Mouse (Mus musculus): ENCODE results near the gene Zfhx2. TPM values are rescaled to one million over a fixed set of nuclear protein-coding genes. Genes with fewer than 3 reads are reported as not detected.

Zfhx2 gene
- polyA plus RNA-seq, 1 experiment = 0.63 TPM

GRCm38 (mm10) chr14:55114759-55115701 is 22.9 kb upstream of the Zfhx2 start:
- H3K36me3 ChIP-seq (ENCODE audit: control insufficient read depth, insufficient read depth) = no peaks in the 10 kb centered on the region
- H3K4me3 ChIP-seq (ENCODE audit: insufficient read depth, poor library complexity, severe bottlenecking) = no peak overlapping the region
- no peaks in the 10 kb centered on the region for H3K79me2 ChIP-seq (ENCODE audit: control insufficient read depth, insufficient read depth)
- TF ChIP-seq MYOG (IDR thresholded peaks at IDR 0.05; ENCODE audit: control insufficient read depth, extremely low read depth, insufficient read length) = no peak
- no peak for TF ChIP-seq FOSL1 (IDR thresholded peaks at IDR 0.05; ENCODE audit: insufficient read depth, low read length, poor library complexity, severe bottlenecking)
- TF ChIP-seq MAX (IDR thresholded peaks at IDR 0.05) = no peak
- no peak for TF ChIP-seq USF1 (IDR thresholded peaks at IDR 0.05; ENCODE audit: low read depth)
- no peak for TF ChIP-seq MYOD1 (IDR thresholded peaks at IDR 0.05; ENCODE audit: control insufficient read depth, insufficient read length, low read depth)
- H3K79me3 ChIP-seq (ENCODE audit: low read depth) = no peaks in the 10 kb centered on the region
- peaks cover 54% of the 10 kb centered on the region for H3K27me3 ChIP-seq (ENCODE audit: control insufficient read depth, insufficient read depth, insufficient read length)
- H3ac ChIP-seq (ENCODE audit: control insufficient read depth, insufficient read length, low read depth) = no peak overlapping the region

DNA sequence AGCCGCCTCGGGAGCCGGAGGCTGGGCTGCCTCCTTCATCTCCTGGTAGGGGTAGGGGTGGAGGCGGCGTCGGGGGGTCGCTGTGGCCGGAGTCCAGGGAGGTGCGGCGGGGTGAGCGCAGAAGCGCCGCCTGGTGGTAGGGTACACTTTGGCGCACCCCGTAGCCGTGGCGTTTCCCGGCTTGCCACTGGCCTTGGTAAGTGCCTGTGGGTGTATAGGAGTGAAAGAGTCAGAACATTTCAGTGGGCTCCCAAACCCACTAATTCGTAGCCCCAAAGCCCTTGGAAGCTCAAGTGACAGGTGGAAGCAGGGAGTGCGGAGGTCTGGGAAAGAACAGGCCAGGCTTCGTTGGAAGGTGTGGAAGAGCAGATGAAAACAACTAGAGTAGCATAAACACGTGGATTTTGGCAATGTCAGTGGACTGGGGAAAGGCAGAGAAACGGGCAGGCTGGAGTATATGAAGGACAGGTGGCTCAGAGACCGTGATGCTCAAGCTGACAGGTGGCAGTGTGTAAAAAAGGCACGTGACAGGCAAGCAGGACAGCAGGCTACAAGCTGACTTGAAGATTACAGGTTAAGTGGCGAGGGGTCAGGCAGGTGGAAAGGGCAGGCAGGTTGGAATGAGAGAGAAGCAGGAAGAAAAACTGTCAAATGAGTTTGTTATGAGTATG is 22.0 kb upstream of the Zfhx2 start:
- Histone ChIP-seq H3K27me3 (ENCODE audit: control insufficient read depth, insufficient read depth, insufficient read length) (peaks cover 64% of the 10 kb centered on the region), H3K36me3 (ENCODE audit: control insufficient read depth, insufficient read depth) (no peaks in the 10 kb centered on the region), H3K4me3 (ENCODE audit: insufficient read depth, poor library complexity, severe bottlenecking) (no peak overlapping the region), H3K79me2 (ENCODE audit: control insufficient read depth, insufficient read depth) (no peaks in the 10 kb centered on the region), H3ac (ENCODE audit: control insufficient read depth, insufficient read length, low read depth) (no peak overlapping the region), H3K79me3 (ENCODE audit: low read depth) (no peaks in the 10 kb centered on the region)
- TF ChIP-seq MYOG (IDR thresholded peaks at IDR 0.05; ENCODE audit: control insufficient read depth, extremely low read depth, insufficient read length) (no peak), CTCF (IDR thresholded peaks at IDR 0.05; ENCODE audit: control insufficient read depth, insufficient read depth, insufficient read length) (peak; percentile 44)

DNA sequence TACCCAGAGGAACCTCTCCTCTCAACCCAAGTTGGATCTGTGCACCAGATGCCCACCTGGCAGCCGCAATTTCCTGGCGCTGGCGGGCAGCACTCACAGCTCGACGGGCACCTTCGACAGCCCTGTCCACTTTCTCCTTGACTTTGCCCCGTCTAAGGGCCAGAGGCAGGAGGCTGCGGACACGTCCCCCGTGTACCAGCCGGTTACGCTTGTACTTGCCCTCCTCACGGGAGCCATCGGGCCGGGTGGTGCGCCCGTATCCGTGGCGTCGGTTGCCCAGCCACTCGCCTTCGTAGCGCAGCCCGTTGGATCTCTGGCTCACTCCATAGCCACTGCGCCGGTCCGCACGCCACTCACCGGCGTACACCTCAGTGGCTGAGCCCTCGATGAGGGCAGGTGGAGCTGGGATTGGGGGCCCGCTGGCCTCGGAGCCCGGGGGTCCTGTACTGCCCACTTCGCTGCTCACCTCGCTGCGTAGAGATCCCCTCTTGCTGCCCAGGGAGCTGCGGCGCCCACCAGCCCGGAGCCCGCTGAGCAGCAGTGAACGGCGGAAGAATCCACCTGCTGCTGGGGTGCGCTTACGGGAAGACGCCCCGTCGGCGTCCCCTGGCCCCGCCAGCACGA is 21.3 kb upstream of the Zfhx2 start:
- peaks cover 65% of the 10 kb centered on the region for H3K27me3 ChIP-seq (ENCODE audit: control insufficient read depth, insufficient read depth, insufficient read length)
- H3K4me3 ChIP-seq (ENCODE audit: insufficient read depth, poor library complexity, severe bottlenecking) = no peak overlapping the region
- H3K36me3 ChIP-seq (ENCODE audit: control insufficient read depth, insufficient read depth) = no peaks in the 10 kb centered on the region

GRCm38 (mm10) chr14:55111720-55112119 is 19.6 kb upstream of the Zfhx2 start:
- peaks cover 62% of the 10 kb centered on the region for H3K27me3 ChIP-seq (ENCODE audit: control insufficient read depth, insufficient read depth, insufficient read length)
- no peaks in the 10 kb centered on the region for H3K79me2 ChIP-seq (ENCODE audit: control insufficient read depth, insufficient read depth)
- no peaks in the 10 kb centered on the region for H3K79me3 ChIP-seq (ENCODE audit: low read depth)
- no peak overlapping the region for H3K4me3 ChIP-seq (ENCODE audit: insufficient read depth, poor library complexity, severe bottlenecking)
- no peak for TF ChIP-seq FOSL1 (IDR thresholded peaks at IDR 0.05; ENCODE audit: insufficient read depth, low read length, poor library complexity, severe bottlenecking)
- H3ac ChIP-seq (ENCODE audit: control insufficient read depth, insufficient read length, low read depth) = no peak overlapping the region
- H3K36me3 ChIP-seq (ENCODE audit: control insufficient read depth, insufficient read depth) = no peaks in the 10 kb centered on the region

More for the DNA sequence above, 21.3 kb upstream of the Zfhx2 start:
- no peak for TF ChIP-seq MAX (IDR thresholded peaks at IDR 0.05)
- TF ChIP-seq USF1 (IDR thresholded peaks at IDR 0.05; ENCODE audit: low read depth) = no peak
- no peak for TF ChIP-seq MYOG (IDR thresholded peaks at IDR 0.05; ENCODE audit: control insufficient read depth, extremely low read depth, insufficient read length)
- TF ChIP-seq FOSL1 (IDR thresholded peaks at IDR 0.05; ENCODE audit: insufficient read depth, low read length, poor library complexity, severe bottlenecking) = no peak
- no peak for TF ChIP-seq CEBPB (IDR thresholded peaks at IDR 0.05; ENCODE audit: low read depth)
- Histone ChIP-seq H3K79me3 (ENCODE audit: low read depth) (no peaks in the 10 kb centered on the region), H3ac (ENCODE audit: control insufficient read depth, insufficient read length, low read depth) (no peak overlapping the region), H3K79me2 (ENCODE audit: control insufficient read depth, insufficient read depth) (no peaks in the 10 kb centered on the region)

DNA sequence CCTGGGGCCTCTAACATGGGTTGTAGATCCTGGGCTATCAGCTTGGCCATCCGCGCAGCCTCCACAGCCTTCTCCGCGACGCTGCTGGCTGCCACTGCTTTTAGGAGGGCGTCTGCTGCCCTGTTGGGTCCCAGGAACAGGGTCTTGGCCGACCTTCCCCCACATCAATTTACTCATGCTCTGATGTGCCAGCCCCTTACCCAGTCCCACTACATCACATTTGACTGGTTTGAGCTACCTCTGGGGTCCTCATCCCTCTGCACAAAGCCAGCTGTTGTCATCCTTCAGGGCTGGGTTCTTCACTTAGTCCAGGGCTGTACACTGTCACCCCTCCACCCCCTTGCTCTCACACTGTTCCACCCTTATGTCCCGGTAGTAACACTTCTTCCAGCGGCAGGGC is 18.0 kb upstream of the Zfhx2 start:
- Histone ChIP-seq H3ac (ENCODE audit: control insufficient read depth, insufficient read length, low read depth) (no peak overlapping the region), H3K79me2 (ENCODE audit: control insufficient read depth, insufficient read depth) (no peaks in the 10 kb centered on the region), H3K4me3 (ENCODE audit: insufficient read depth, poor library complexity, severe bottlenecking) (no peak overlapping the region), H3K79me3 (ENCODE audit: low read depth) (no peaks in the 10 kb centered on the region), H3K36me3 (ENCODE audit: control insufficient read depth, insufficient read depth) (no peaks in the 10 kb centered on the region), H3K27me3 (ENCODE audit: control insufficient read depth, insufficient read depth, insufficient read length) (peaks cover 47% of the 10 kb centered on the region)
- TF ChIP-seq CEBPB (IDR thresholded peaks at IDR 0.05; ENCODE audit: low read depth) (no peak), CTCF (IDR thresholded peaks at IDR 0.05; ENCODE audit: control insufficient read depth, insufficient read depth, insufficient read length) (no peak), FOSL1 (IDR thresholded peaks at IDR 0.05; ENCODE audit: insufficient read depth, low read length, poor library complexity, severe bottlenecking) (no peak), MYOG (IDR thresholded peaks at IDR 0.05; ENCODE audit: control insufficient read depth, extremely low read depth, insufficient read length) (no peak), MAX (IDR thresholded peaks at IDR 0.05) (no peak), USF1 (IDR thresholded peaks at IDR 0.05; ENCODE audit: low read depth) (no peak), MYOD1 (IDR thresholded peaks at IDR 0.05; ENCODE audit: control insufficient read depth, insufficient read length, low read depth) (no peak)
